Mouse (Mus musculus) midbrain, embryonic 12.5 days (tissue): ENCODE data around the gene Sik2. TPM values are rescaled to one million over a fixed set of nuclear protein-coding genes. Genes with fewer than 3 reads are reported as not detected.

Source experiments
- ATAC-seq: fragments of 200-750 bp; cut with Nextera tagmentation; 2 replicates; pipeline ENCODE4 v1.8.0; 2017; ENCODE audit warnings: low read depth, moderate TSS enrichment, moderate library complexity; ENCODE audit not compliant: low FRiP score
- H3K27ac ChIP-seq: fragments of 300-500 bp; sonication (generic); replicated peaks from 2 replicates; pipeline ENCODE4 v1.5.1; 2016; ENCODE audit warnings: mild to moderate bottlenecking
- H3K27me3 ChIP-seq: fragments of 300-500 bp; sonication (generic); 2 replicates; pipeline ENCODE4 v1.6.1; 2016; ENCODE audit warnings: mild to moderate bottlenecking
- H3K36me3 ChIP-seq: fragments of 300-500 bp; sonication (generic); 2 replicates; pipeline ENCODE4 v1.6.1; 2016
- H3K4me1 ChIP-seq: fragments of 300-500 bp; sonication (generic); 2 replicates; pipeline ENCODE4 v1.6.1; 2016
- H3K4me2 ChIP-seq: fragments of 300-500 bp; sonication (generic); replicated peaks from 2 replicates; pipeline ENCODE4 v1.6.1; 2016; ENCODE audit warnings: mild to moderate bottlenecking, moderate library complexity
- H3K4me3 ChIP-seq: fragments of 300-500 bp; sonication (generic); 2 replicates; pipeline ENCODE4 v1.5.1; 2016; ENCODE audit warnings: mild to moderate bottlenecking
- H3K9ac ChIP-seq: fragments of 300-500 bp; sonication (generic); replicated peaks from 2 replicates; pipeline ENCODE4 v1.6.1; 2016; ENCODE audit warnings: mild to moderate bottlenecking, moderate library complexity
- H3K9me3 ChIP-seq: fragments of 300-500 bp; sonication (generic); 2 replicates; pipeline ENCODE4 v1.6.1; 2016; ENCODE audit warnings: mild to moderate bottlenecking
- WGBS: fragments of 180-500 bp; shearing (Covaris S2); methylation state at CpG from one replicate; pipeline ENCODE4 v1.1.7; 2016; 5-methylcytosine and 5-hydroxymethylcytosine counted together
- polyA plus RNA-seq: library from polyadenylated mRNA; unstranded; fragments of >200 nt; fragmentation: Nextera tagmentation; extraction: Ambion mirVana; gene quantifications from 2 replicates; pipeline ENCODE4 v1.2.1, GENCODE M21; 2016

The Sik2 gene
- polyA plus RNA-seq, 1 experiment from 2014 or later: 15.1 TPM

DNA sequence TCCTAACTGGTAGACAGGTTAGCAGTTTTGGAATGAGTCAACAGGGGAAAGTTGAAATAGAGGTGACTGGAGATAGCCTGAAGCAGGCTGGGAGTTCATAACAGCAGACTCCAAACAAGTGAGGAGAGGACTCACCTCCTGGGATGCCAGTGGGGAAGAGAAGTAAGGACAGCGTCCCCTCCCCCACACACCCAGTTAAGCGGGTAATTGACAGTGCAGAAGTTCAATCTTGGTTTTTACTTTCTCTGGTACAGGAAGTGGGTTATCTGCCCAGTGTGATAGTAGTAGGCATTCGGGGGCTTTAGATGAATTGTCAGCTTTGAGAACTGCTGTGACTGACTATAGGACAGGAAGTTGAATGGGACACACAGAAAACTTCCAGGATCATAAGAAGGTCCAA is 11.5 kb upstream of the Sik2 start:
- no peak overlapping the region for H3K4me3 ChIP-seq
- WGBS: 80% methylated on average over 3 of the region's 3 CpGs

DNA sequence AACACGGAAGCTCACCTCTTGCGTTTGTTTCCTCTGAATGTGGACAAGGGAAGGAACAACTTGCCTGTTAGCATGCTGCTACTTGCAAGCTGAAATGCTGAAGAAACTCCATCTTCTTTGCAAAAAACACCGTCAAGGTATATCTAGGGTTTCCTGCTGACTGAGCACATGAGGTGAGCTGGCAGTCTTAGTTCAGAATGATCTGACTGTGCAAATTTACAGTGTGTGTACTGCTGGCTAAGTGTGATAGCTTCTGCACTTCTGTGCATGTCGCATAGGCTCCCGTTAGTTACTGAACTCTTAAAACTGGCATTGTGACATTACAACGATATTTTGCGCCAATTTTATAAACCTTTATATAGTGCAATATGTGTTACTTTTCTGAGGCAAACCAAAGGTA is 10.8 kb upstream of the Sik2 start:
- Histone ChIP-seq H3K9me3 (no peaks in the 10 kb centered on the region), H3K4me2 (no peak overlapping the region), H3K4me1 (no peaks in the 10 kb centered on the region), H3K27ac (no peak overlapping the region), H3K9ac (no peak overlapping the region), H3K4me3 (no peak overlapping the region), H3K36me3 (no peaks in the 10 kb centered on the region), H3K27me3 (no peaks in the 10 kb centered on the region)
- WGBS: 81% methylated on average over 7 of the region's 7 CpGs
- ATAC-seq: no peak

More for the DNA sequence above, 11.5 kb upstream of the Sik2 start:
- Histone ChIP-seq H3K27me3 (no peaks in the 10 kb centered on the region), H3K27ac (no peak overlapping the region), H3K9me3 (no peaks in the 10 kb centered on the region), H3K36me3 (no peaks in the 10 kb centered on the region), H3K4me2 (no peak overlapping the region), H3K4me1 (no peaks in the 10 kb centered on the region), H3K9ac (no peak overlapping the region)
- no peak for ATAC-seq

DNA sequence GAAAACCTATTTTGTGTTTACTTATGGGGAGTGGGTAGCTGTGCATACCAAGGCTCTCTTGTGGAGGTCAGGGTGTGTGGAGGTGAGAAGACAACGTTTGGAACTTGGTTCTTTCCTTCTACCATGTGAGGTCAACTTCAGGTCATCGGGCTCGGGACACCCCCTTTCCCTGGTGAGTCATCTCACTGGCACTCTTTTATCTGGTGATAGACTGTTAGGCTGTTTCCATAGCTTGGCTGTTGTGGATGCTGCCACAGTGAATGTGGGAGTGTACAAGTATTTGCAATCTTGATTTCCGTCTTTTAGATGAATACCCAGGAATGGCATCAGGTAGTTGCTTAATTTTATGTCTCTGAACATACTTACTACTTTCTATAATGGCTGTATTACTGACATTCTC is 6.9 kb upstream of the Sik2 start:
- no peak for ATAC-seq
- Histone ChIP-seq H3K4me3 (no peak overlapping the region), H3K4me1 (no peaks in the 10 kb centered on the region), H3K4me2 (no peak overlapping the region), H3K27me3 (0 out of 2 replicates have a peak, but pooled peaks cover 3% of the 10 kb centered on the region), H3K9ac (no peak overlapping the region), H3K9me3 (no peaks in the 10 kb centered on the region), H3K36me3 (no peaks in the 10 kb centered on the region), H3K27ac (no peak overlapping the region)
- 65% methylated on average over 4 of the region's 4 CpGs for WGBS

DNA sequence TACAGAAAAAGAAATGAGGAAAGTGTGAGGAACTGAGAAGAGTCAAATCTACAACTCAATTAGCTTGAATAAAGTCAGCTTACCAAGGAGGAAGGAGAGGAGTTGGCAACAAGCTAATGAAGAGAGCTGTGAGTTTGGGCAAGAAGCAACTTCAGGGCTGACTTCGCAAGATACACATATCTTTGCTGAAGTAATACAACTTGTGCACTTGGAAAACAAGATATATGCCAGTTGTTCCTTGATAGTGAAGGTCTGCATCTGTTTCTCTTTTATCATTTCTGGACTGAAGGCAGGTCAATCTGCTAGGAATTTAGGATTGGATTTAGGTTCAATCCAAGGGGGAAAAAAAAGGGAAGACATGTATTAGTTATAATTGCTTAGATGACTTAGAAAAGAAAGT is 4.8 kb upstream of the Sik2 start:
- no peak overlapping the region for H3K27ac ChIP-seq
- no peak overlapping the region for H3K4me2 ChIP-seq
- H3K4me3 ChIP-seq: no peak overlapping the region
- H3K36me3 ChIP-seq: no peaks in the 10 kb centered on the region
- WGBS: 85% methylated on average over 1 of the region's 1 CpGs
- no peaks in the 10 kb centered on the region for H3K9me3 ChIP-seq
- H3K4me1 ChIP-seq: no peaks in the 10 kb centered on the region
- H3K27me3 ChIP-seq: peaks cover 9% of the 10 kb centered on the region
- no peak overlapping the region for H3K9ac ChIP-seq
- ATAC-seq: no peak

DNA sequence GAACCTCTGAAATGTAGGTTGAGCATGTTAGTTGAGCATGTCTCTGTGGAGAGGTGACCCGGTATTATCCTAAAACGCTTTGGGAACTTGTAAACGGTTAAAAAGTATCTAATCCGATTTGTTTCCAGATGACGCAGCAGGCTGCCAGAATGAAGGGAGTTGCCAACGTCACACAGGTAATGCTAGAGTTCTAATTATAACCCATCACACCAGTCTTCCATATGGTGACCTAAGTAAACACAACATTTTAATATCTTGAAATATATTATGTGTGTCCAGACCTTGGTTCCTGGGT is 730 bp upstream of the Sik2 start:
- Histone ChIP-seq H3K9ac (no peak overlapping the region), H3K9me3 (no peaks in the 10 kb centered on the region), H3K27ac (no peak overlapping the region), H3K36me3 (no peaks in the 10 kb centered on the region), H3K27me3 (peaks cover 9% of the 10 kb centered on the region), H3K4me3 (peak overlapping the region; percentile 71), H3K4me1 (no peaks in the 10 kb centered on the region), H3K4me2 (peak overlapping the region; percentile 84)
- ATAC-seq: no peak
- 0% methylated on average over 6 of the region's 6 CpGs for WGBS

DNA sequence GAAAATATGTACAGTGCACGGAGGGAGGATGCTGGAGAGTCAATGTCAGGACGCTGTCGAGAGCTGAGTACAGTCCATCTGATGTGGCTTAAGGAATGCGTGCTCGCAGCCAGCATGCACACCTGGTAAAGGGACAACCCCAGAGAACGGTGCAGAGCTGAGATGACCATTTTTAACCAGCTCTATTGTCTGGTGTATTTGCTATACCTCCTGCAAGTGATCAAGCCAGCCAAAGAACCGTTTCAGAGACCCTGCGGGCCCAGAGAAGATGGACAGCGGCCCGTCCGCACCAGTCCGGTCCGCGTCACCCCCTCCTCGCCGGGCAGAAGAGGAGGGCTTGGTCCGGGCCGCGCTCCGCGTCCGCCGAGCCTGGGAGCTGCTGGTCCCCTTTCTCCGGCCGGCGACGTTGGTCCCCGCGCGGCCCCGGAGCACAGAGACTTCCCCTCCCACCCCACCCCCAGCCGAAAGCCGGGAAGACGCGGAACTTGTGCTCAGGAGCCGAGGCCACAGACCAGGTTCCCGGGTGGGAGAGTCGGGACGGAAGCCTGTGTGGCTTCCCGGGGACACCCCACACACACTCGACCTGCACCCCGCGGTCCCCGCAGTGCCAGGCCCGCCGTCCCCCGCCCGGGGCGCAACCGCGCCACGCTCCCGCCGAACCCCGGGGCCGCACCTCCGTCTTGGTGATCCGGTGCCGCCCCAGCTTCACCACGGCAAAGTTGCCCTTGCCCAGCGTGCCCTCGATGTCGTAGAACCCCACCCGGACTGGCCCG is 619 bp downstream of the Sik2 start:
- H3K27me3 ChIP-seq: peaks cover 9% of the 10 kb centered on the region
- no peaks in the 10 kb centered on the region for H3K9me3 ChIP-seq
- H3K4me2 ChIP-seq: peak overlapping the region; percentile 84
- no peaks in the 10 kb centered on the region for H3K4me1 ChIP-seq
- H3K9ac ChIP-seq: peak overlapping the region; percentile 77
- peak overlapping the region; percentile 80 for H3K27ac ChIP-seq
- ATAC-seq: peak; percentile 38; the same call in 1 of the 2 replicates
- H3K36me3 ChIP-seq: no peaks in the 10 kb centered on the region
- H3K4me3 ChIP-seq: peak overlapping the region; percentile 71
- under 1% methylated on average over 44 of the region's 65 CpGs for WGBS

DNA sequence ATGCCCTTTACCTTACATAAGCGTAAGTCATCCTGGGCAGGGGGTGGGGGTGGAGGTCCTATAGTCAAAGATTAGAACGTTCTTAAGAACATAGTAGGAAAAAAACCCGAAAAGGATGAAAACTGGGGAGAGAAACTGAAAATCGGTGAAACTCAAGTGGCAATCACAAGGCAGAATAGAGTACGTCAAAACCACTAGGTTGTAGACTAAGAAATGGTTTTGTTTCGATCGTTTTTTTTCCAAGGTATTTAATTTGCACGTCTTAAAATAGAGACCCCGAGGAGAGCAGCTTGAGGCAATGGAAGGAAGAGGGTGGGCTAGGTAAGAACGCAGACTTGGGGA is 1.2 kb downstream of the Sik2 start:
- no peaks in the 10 kb centered on the region for H3K9me3 ChIP-seq
- H3K4me2 ChIP-seq: peak overlapping the region; percentile 84
- H3K27ac ChIP-seq: no peak overlapping the region
- ATAC-seq: no peak
- WGBS: 10% methylated on average over 10 of the region's 10 CpGs
- H3K27me3 ChIP-seq: peaks cover 9% of the 10 kb centered on the region
- H3K4me3 ChIP-seq: peak overlapping the region; percentile 71
- H3K4me1 ChIP-seq: no peaks in the 10 kb centered on the region
- H3K36me3 ChIP-seq: no peaks in the 10 kb centered on the region
- peak overlapping the region; percentile 77; the same call in 1 of the 2 replicates for H3K9ac ChIP-seq

DNA sequence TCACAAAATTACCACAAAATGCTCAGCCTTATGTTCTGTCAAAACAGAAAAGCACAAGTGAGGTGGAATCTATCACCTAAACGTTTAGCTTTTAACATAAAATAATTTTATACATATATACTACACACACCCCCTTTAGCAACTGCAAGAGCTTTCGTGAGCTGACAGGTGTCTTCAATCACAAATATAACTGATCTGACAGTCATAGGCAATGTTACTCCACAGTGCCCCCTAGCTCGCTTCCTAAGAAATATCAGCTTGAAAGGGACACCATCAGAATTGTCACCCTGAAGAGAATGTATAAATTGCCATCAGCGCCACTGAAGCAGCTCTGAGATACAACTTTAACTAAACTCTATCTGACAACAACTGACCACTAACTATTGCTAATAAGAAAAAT is 2.0 kb downstream of the Sik2 start:
- H3K4me1 ChIP-seq: no peaks in the 10 kb centered on the region
- ATAC-seq: no peak
- H3K27me3 ChIP-seq: peaks cover 7% of the 10 kb centered on the region
- no peak overlapping the region for H3K9ac ChIP-seq
- no peak overlapping the region for H3K4me3 ChIP-seq
- no peak overlapping the region for H3K4me2 ChIP-seq
- 10% methylated on average over 4 of the region's 4 CpGs for WGBS
- H3K27ac ChIP-seq: no peak overlapping the region
- no peaks in the 10 kb centered on the region for H3K9me3 ChIP-seq
- H3K36me3 ChIP-seq: no peaks in the 10 kb centered on the region

DNA sequence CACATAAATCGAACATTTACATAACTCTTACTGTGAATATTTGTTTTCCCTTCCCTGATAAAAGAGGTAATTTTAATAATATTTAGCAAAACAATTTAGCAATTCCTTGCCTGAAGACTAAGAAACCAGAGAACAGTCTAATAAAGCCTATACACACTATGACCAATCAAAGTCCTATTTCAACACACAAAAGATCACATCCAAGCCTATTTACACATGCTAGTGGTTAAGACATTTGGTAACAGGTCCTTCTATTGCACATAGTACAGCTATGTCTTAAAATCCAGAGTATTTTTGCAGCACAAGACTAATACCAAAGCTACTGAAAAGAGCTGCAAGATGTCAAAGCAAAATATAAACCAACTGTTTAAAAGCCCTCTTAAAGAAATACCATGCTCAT is 4.8 kb downstream of the Sik2 start:
- Histone ChIP-seq H3K4me1 (no peaks in the 10 kb centered on the region), H3K36me3 (no peaks in the 10 kb centered on the region), H3K9ac (no peak overlapping the region), H3K27ac (no peak overlapping the region), H3K9me3 (no peaks in the 10 kb centered on the region), H3K4me3 (no peak overlapping the region), H3K4me2 (no peak overlapping the region), H3K27me3 (no peaks in the 10 kb centered on the region)
- WGBS: 72% methylated on average over 1 of the region's 1 CpGs
- ATAC-seq: no peak

DNA sequence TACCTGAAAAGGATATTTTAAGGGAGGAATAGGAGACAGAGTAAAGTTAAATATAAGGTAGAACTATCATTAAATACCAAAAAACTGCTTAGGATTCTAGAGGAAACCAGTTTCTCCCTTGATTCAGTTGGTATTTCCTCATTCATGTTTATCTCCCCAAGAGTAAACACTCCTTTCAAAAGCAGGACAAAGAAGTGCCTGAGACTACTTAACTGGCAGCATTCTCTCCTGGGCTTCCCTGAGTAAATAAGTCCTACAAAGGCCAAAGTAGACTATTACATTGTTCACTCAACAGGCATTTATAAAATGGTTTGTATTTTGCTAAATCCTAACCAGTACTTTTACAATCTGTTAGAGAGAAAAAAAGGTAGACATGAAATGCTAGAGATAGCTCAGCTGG is 22.2 kb downstream of the Sik2 start:
- H3K4me1 ChIP-seq: peaks cover 4% of the 10 kb centered on the region
- H3K36me3 ChIP-seq: no peaks in the 10 kb centered on the region
- no peak overlapping the region for H3K9ac ChIP-seq
- no peak overlapping the region for H3K4me3 ChIP-seq
- H3K9me3 ChIP-seq: no peaks in the 10 kb centered on the region
- no peak for ATAC-seq
- no peaks in the 10 kb centered on the region for H3K27me3 ChIP-seq
- H3K4me2 ChIP-seq: no peak overlapping the region
- no peak overlapping the region for H3K27ac ChIP-seq

DNA sequence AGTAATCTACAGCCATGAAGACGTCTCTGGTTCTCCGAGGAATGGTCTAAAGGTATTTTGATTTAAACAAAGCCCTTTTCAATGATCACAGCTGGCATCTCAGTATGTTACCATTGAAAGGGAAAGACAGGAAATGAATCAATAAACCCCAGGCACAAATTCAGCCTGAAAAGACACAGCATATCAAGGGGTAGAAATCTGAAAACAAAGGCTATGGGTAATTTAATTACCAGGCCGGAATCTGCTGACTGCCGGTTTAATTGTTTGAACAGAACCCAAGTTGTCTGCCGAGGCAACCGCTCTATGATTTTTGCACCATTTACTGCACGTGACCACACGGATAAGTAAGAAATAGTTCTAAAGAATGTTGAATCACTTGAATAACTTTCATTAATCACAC is 22.8 kb downstream of the Sik2 start:
- no peak for ATAC-seq
- H3K9ac ChIP-seq: no peak overlapping the region
- no peaks in the 10 kb centered on the region for H3K9me3 ChIP-seq
- H3K4me2 ChIP-seq: no peak overlapping the region
- H3K36me3 ChIP-seq: no peaks in the 10 kb centered on the region
- no peaks in the 10 kb centered on the region for H3K27me3 ChIP-seq
- no peak overlapping the region for H3K27ac ChIP-seq
- no peak overlapping the region for H3K4me3 ChIP-seq
- WGBS: 8% methylated on average over 8 of the region's 8 CpGs
- peaks cover 4% of the 10 kb centered on the region for H3K4me1 ChIP-seq

DNA sequence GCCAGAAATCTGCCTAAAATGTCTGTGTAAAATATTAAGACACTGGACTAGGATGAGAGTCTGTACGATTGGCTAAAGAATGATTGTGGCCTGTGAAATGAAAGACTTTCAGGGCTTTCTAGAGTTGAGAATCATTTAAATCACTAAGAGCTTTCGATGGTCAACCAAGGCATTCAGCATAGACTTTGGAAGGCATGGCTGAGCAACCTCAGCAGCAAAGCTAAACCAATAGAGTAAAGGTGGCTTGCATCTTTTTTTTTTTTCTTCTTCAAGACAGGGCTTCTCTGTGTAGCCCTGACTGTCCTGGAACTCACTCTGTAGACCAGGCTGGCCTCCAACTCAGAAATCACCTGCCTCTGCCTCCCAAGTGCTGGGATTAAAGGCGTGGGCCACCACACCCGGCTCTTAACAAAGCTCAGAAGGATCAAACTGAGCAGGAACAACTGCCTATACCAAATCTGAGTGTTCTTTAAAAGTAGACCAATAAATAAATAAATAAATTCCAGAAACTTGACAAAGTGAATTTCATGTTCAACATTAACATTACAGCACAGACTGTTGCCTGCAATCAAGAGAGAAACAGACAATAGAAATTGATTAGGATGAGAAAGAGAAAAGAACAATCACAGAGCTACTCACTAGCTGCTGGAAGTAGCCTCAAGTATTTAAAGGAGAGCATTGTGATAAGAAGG is 27.2 kb downstream of the Sik2 start:
- H3K27ac ChIP-seq: no peak overlapping the region
- peaks cover 5% of the 10 kb centered on the region for H3K4me1 ChIP-seq
- 86% methylated on average over 4 of the region's 4 CpGs for WGBS
- no peaks in the 10 kb centered on the region for H3K27me3 ChIP-seq
- no peak overlapping the region for H3K4me3 ChIP-seq
- no peak for ATAC-seq
- no peak overlapping the region for H3K9ac ChIP-seq
- H3K36me3 ChIP-seq: no peaks in the 10 kb centered on the region
- H3K9me3 ChIP-seq: no peaks in the 10 kb centered on the region
- no peak overlapping the region for H3K4me2 ChIP-seq

DNA sequence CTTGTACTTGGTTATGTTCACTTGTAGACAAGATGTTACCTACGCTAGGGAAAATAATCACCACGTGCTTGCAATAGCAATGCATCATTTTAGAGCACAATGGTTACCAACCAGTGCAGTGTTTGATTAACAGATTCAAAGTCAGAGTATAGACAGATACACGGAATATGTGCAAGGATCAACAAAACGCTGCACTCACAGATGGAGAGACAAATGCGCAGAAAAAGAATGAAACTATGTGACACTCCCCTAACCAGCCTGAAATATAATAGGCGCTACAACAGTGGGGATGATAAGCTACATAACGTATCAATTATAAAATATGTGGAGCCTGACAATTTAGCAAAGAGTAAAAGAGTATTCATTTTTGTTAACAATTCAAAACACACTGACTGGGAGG is 34.2 kb downstream of the Sik2 start:
- Histone ChIP-seq H3K36me3 (no peaks in the 10 kb centered on the region), H3K27me3 (no peaks in the 10 kb centered on the region), H3K4me1 (peaks cover 6% of the 10 kb centered on the region; the same call in 1 of the 2 replicates), H3K9ac (no peak overlapping the region), H3K4me3 (no peak overlapping the region), H3K27ac (no peak overlapping the region), H3K4me2 (no peak overlapping the region), H3K9me3 (no peaks in the 10 kb centered on the region)
- WGBS: 94% methylated on average over 7 of the region's 7 CpGs
- ATAC-seq: no peak
